Mouse (Mus musculus) intestine, postnatal 0 days (tissue): Measurements from ENCODE around the gene Ptk7. TPM values are rescaled to one million over a fixed set of nuclear protein-coding genes. Genes with fewer than 3 reads are reported as not detected.
A peak's percentile ranks its signal among the peaks of the same experiment; 100 is the strongest.

Source experiments
- ATAC-seq: fragments of 200-750 bp; cut with Nextera tagmentation; 2 replicates; pipeline ENCODE4 v1.8.0; 2017; ENCODE audit warnings: mild to moderate bottlenecking, moderate TSS enrichment, moderate library complexity
- H3K27ac ChIP-seq: fragments of 300-500 bp; sonication (generic); 2 replicates; pipeline ENCODE4 v1.5.1; 2014; ENCODE audit warnings: mild to moderate bottlenecking, low read depth, low read length, moderate library complexity
- H3K27me3 ChIP-seq: fragments of 300-500 bp; sonication (generic); replicated peaks from 2 replicates; pipeline ENCODE4 v1.6.1; 2014; ENCODE audit warnings: low read length, mixed read lengths; ENCODE audit not compliant: control insufficient read depth, insufficient read depth
- H3K36me3 ChIP-seq: fragments of 300-500 bp; sonication (generic); 2 replicates; pipeline ENCODE4 v1.6.1; 2014; ENCODE audit warnings: mild to moderate bottlenecking, moderate library complexity; ENCODE audit not compliant: control insufficient read depth, insufficient read depth
- H3K4me1 ChIP-seq: fragments of 300-500 bp; sonication (generic); replicated peaks from 2 replicates; pipeline ENCODE4 v1.6.1; 2014; ENCODE audit warnings: antibody characterized with exemption, low read length, mixed read lengths; ENCODE audit not compliant: control insufficient read depth, insufficient read depth
- H3K4me2 ChIP-seq: fragments of 300-500 bp; sonication (generic); replicated peaks from 2 replicates; pipeline ENCODE4 v1.6.1; 2014; ENCODE audit warnings: low read depth, mild to moderate bottlenecking, moderate library complexity
- H3K4me3 ChIP-seq: fragments of 300-500 bp; sonication (generic); 2 replicates; pipeline ENCODE4 v1.5.1; 2014; ENCODE audit warnings: low read depth, low read length
- H3K9ac ChIP-seq: fragments of 300-500 bp; sonication (generic); 2 replicates; pipeline ENCODE4 v1.6.1; 2014; ENCODE audit warnings: mild to moderate bottlenecking, low read depth, low read length
- H3K9me3 ChIP-seq: fragments of 300-500 bp; sonication (generic); 2 replicates; pipeline ENCODE4 v1.6.1; 2016; ENCODE audit warnings: mixed run types; ENCODE audit not compliant: control insufficient read depth
- CTCF ChIP-seq: sonication (generic); IDR thresholded peaks from 2 replicates; pipeline ENCODE4 v1.5.1; 2016; ENCODE audit warnings: low read depth, mild to moderate bottlenecking, control low read depth, antibody characterized with exemption, moderate library complexity
- WGBS: fragments of 180-500 bp; shearing (Covaris S2); extraction: QIAGEN DNeasy Blood & Tissue Kit; methylation state at CpG from one replicate; pipeline ENCODE4 v1.1.7; 2014; 5-methylcytosine and 5-hydroxymethylcytosine counted together
- polyA plus RNA-seq: library from polyadenylated mRNA; unstranded; fragments of >200 nt; fragmentation: Nextera tagmentation; extraction: Ambion mirVana; gene quantifications from 2 replicates; pipeline ENCODE4 v1.2.1, GENCODE M21; 2015

The Ptk7 gene
- polyA plus RNA-seq, 1 experiment from 2014 or later, result 14.7 TPM

DNA sequence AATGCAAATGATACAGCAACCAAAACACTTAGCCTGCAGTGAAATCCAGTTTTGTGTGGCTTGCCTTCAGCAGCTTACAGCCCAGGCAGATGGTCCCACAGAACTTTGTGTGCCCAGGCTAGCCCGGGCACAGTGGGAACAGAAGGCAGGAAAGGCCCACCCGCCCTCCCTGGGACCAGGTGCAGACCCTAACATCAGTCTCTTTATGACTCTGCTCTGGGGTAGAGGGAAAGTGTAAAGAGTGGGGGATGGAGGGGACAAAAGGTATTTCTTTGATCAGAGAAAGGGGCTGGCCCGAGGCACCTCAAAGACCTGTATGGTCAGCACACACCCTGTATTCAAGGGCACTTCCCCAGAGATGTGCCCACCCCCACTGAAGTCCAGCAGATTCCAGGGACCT is 16.1 kb downstream of the Ptk7 start:
- Histone ChIP-seq H3K27ac (no peak overlapping the region), H3K9me3 (no peaks in the 10 kb centered on the region), H3K9ac (no peak overlapping the region), H3K4me1 (peaks cover 9% of the 10 kb centered on the region; the same call in 1 of the 2 replicates), H3K4me2 (no peak overlapping the region), H3K4me3 (no peak overlapping the region), H3K27me3 (no peaks in the 10 kb centered on the region), H3K36me3 (no peaks in the 10 kb centered on the region)
- no peak for ATAC-seq
- WGBS, result 28% methylated on average over 3 of the region's 3 CpGs
- no peak for TF ChIP-seq CTCF

DNA sequence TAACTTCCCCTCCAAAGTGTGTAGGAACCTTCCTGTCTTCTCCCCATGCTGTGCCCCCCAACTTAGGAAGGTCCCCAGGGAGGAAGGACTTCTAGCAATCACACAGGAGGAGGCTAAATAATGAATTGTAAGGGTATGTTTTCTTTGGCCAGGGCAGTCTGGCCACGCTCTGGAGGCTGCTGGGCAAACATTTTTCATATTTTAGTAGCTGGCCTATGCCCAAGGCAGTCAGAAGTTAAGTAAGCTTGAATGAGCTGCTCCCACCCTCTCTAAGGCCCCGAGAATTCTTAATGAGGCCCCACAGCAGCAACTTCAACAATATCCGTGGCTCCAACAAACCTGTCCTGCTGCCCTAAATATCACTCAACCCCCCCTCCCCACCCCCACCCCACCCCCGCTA is 16.5 kb downstream of the Ptk7 start:
- WGBS, result 33% methylated on average over 4 of the region's 4 CpGs
- no peak overlapping the region for H3K27ac ChIP-seq
- H3K9me3 ChIP-seq, result no peaks in the 10 kb centered on the region
- TF ChIP-seq CTCF, result no peak
- H3K9ac ChIP-seq, result no peak overlapping the region
- ATAC-seq, result no peak
- H3K4me3 ChIP-seq, result no peak overlapping the region
- no peaks in the 10 kb centered on the region for H3K36me3 ChIP-seq
- peaks cover 6% of the 10 kb centered on the region; the same call in 1 of the 2 replicates for H3K4me1 ChIP-seq
- no peak overlapping the region for H3K4me2 ChIP-seq
- H3K27me3 ChIP-seq, result no peaks in the 10 kb centered on the region

DNA sequence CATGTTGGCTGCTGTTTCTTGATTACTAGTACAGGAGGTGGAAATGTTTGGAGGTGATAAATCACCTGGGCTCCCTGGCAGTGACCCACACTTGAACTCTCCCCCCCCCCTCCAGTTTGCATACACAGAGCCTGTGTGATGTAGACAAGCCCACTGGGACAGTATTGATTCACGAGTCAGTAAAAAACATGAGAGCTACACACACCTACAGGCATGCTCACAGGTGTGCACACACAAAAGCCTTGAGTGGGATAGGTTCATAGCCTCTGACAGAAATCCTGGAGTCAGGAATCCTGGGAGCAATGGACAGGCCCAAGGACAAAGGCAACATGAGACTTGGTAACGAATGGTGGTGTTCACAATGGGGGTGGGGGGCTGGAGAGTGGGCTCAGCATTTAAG is 17.1 kb downstream of the Ptk7 start:
- Histone ChIP-seq H3K27me3 (no peaks in the 10 kb centered on the region), H3K36me3 (no peaks in the 10 kb centered on the region), H3K4me1 (peaks cover 6% of the 10 kb centered on the region; the same call in 1 of the 2 replicates), H3K9me3 (no peaks in the 10 kb centered on the region), H3K4me2 (no peak overlapping the region), H3K4me3 (no peak overlapping the region), H3K9ac (no peak overlapping the region), H3K27ac (no peak overlapping the region)
- WGBS, result 36% methylated on average over 2 of the region's 2 CpGs
- ATAC-seq, result no peak
- TF ChIP-seq CTCF, result no peak

DNA sequence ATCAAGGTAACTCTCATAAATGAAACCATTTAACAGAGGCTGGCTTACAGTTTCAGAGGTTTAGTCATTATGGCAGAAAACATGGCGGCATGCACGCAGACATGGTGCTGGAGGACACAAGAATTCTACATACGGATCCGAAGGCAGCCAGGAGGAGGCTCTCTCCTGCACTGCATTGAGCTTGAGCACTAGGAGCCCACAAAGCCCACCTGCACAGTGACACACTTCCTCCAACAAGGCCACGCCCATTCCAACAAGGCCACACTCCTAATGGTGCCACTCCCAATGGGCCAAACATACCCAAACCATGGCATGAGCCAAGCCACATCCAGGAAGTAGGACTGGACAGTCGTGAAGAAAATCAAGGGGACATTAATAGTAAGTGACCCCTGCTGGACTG is 18.0 kb downstream of the Ptk7 start:
- Histone ChIP-seq H3K9me3 (no peaks in the 10 kb centered on the region), H3K9ac (no peak overlapping the region), H3K4me2 (no peak overlapping the region), H3K27me3 (no peaks in the 10 kb centered on the region), H3K4me1 (peaks cover 6% of the 10 kb centered on the region; the same call in 1 of the 2 replicates), H3K27ac (no peak overlapping the region), H3K4me3 (no peak overlapping the region), H3K36me3 (no peaks in the 10 kb centered on the region)
- 89% methylated on average over 6 of the region's 6 CpGs for WGBS
- no peak for TF ChIP-seq CTCF
- ATAC-seq, result no peak

DNA sequence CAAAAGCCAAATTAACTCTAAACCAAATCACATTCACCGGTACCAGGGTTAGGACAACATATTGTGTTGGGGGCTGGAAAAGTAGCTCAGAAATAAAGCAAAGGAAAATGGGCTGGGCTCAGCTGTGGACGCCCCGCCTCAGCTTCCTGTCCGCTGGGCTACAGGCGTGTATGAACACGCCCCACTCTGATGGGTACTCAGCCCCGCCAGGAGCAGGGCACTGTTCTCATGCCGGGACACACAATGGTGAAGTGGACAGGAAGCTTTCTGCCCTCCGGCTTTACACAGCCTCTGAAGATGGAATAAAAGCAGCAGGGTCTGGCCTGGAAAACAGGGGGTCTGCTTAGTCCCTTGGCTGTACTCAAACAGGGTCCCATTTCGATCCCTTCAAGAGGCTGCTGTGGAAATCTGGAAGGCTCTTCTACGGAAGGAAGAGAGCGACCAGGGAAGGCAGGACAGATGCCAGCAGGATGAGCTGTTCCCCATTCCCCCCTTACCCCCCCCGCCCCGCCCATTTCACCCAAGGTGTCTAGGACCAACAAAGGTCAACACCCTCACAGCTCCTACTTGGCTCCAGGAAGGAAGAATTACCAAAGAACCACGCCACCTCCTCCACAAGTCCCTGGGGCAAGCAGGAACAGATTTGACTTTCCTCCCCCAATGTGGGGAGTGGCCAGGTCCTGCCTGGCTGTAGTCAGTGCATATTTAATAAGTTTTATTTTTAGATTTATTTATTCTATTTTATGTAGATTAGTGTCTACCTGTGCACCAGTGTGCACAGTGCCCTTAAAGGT is 19.4 kb downstream of the Ptk7 start:
- Histone ChIP-seq H3K9ac (no peak overlapping the region), H3K4me3 (peak overlapping the region; percentile 17; the same call in 1 of the 2 replicates), H3K4me2 (peak overlapping the region; percentile 57), H3K4me1 (peaks cover 6% of the 10 kb centered on the region; the same call in 1 of the 2 replicates), H3K36me3 (no peaks in the 10 kb centered on the region), H3K27me3 (no peaks in the 10 kb centered on the region), H3K27ac (no peak overlapping the region; the same call in 1 of the 2 replicates), H3K9me3 (no peaks in the 10 kb centered on the region)
- peak; percentile 34 for ATAC-seq
- WGBS, result 37% methylated on average over 15 of the region's 15 CpGs
- TF ChIP-seq CTCF, result no peak

DNA sequence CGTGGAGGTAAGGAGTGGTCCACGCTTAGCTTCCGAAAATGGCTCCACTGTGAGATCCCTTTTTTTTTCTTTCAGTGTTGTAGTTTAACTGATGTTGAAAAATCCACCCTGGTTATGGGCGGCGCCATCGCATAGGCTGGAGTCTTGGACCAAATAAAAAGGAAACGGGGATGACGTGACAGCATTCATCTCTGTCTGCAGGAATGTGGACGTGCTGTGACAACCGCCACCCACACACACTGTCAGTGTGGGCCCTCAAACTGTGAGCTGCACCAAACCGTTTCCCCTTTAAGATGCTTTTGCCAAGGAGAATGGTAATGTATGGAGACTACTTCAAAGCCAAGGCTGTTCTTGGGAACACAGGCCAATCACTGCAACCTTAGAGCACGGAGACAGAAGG is 23.3 kb downstream of the Ptk7 start:
- Histone ChIP-seq H3K27me3 (no peaks in the 10 kb centered on the region), H3K9ac (no peak overlapping the region), H3K4me1 (peaks cover 3% of the 10 kb centered on the region; the same call in 1 of the 2 replicates), H3K27ac (no peak overlapping the region), H3K36me3 (no peaks in the 10 kb centered on the region), H3K4me2 (no peak overlapping the region), H3K9me3 (no peaks in the 10 kb centered on the region), H3K4me3 (no peak overlapping the region)
- ATAC-seq, result no peak
- no peak for TF ChIP-seq CTCF
- WGBS, result 87% methylated on average over 12 of the region's 12 CpGs
